Mouse (Mus musculus) gastrocnemius, adult 8-10 months (tissue): ENCODE results near the gene Brsk2. TPM values are rescaled to one million over a fixed set of nuclear protein-coding genes. Genes with fewer than 3 reads are reported as not detected.

Experiments
- DNase-seq, 2 experiments: peaks; one replicate each; pipeline ENCODE4 v3.0.0; 2022; ENCODE audit warnings: low spot score in 2 of 2
- total RNA-seq, 4 experiments: library from RNA; stranded (reverse); gene quantifications; 2 replicates each; pipeline ENCODE4 v1.2.4; 2022

The Brsk2 gene
- total RNA-seq, 4 experiments from 2014 or later: 0.10 TPM; not detected in 3

DNA sequence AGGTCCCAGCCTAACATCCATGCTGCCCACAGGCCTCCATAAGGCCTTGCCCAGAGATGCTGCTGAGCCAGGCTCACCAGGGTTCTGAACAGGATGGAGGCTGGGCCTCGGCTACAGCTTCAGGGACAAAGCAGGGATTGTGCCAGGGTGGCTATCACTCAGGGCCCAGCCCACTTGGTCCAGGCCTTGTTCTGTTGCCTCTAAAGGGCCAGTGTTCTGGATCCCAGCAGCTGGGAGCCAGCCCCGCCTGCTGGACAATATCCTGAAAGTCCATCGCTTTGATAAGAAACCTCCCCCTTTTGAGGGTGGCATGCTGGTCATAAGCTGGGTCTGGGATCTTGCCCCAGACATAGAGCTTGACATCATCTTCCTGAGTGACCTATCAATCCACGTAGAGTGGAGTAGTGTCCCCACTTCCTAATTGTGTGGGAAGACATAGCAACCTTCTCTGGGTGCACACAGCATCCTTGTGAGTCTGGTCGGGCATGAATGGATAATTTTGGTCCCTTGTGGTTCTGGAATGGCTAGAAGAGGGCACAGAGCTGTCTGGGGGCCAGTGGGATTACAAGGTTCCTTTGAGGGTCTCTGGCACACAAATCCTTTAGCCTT lies 6.1 kb downstream of the Brsk2 start:
- DNase-seq: no peak

DNA sequence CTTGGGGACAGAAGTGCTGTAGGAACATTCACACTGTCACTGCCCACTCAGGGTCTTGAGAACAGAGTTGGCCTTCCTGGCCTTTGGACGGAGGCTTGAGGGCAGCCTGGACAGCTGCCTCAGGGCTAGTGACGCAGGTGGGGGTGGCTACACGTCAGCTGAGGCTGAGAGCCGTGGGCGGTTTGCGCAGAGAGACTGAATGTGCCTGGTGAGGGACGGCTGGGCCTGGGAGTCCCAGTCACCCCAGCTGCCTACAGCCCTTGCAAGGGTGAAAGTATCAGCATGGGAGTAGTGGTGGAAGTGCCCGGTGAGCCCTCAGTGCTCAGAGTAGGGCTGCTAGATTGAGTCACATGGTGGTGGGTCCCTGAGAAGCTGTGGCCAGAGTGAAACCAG lies 6.6 kb downstream of the Brsk2 start:
- DNase-seq: no peak

DNA sequence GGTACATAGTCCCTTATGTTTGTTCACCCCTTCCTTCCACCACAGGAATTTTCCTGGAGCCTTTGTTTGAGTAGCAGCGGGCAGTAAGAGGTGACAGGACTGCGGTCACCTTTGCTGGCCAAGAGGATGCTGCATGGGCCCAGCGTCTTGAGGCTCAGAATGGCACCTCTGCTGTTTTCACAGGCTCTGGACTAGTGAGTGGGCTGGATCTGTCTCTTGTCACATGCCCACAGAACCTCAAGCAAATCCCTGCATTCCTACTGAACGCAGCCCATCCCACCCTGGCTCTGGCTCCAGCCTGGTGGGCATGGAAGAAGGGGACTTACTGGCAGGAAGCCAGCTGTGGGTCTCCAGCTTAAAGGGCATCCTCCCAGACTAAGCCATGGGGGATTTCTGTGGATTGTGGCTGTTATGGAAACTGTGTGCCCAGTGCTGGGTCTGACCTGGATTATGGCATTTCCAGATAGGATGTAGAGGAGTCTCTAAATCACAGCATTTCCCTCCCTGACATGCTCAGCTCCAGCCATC lies 8.0 kb downstream of the Brsk2 start:
- no peak for DNase-seq

DNA sequence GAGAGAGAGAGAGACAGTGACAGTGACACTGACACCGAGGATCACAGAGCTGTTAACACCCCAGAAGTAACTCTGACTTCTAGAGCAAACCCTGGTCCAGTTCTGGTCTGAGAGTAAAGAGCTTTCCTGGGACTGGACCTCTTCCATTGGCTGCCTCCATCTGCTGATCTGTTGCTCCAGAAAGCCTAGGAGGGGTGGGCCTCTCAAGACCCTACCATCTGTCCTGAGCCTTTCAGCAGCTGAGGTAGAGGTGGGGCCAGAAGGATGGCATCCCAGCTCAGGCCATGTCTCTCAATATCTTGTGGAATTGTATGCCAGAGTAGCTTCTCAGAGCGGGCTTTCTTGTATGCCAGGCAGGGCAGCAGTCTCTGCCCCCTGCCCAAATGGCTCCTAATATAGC lies 8.7 kb downstream of the Brsk2 start:
- no peak for DNase-seq

DNA sequence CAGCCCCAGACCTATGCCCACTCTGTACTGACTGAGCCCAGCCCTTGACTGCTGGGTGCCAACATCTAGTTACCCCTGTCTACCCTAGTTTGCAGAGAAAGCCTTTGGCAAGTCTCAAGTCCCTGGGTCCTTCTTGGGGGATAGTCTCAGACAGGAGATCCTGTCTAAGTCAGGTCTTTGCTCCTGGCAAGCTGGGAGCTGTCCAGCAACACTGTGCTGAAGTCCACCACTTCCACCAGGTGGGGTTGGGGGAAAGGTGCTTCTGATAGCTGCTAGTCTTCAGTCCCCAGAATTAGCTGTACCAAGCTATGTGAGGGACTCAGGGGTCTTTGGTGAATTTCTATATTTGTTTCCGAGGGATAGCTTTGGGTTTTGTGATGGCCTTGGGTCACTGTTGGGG lies 9.6 kb downstream of the Brsk2 start:
- no peak for DNase-seq

DNA sequence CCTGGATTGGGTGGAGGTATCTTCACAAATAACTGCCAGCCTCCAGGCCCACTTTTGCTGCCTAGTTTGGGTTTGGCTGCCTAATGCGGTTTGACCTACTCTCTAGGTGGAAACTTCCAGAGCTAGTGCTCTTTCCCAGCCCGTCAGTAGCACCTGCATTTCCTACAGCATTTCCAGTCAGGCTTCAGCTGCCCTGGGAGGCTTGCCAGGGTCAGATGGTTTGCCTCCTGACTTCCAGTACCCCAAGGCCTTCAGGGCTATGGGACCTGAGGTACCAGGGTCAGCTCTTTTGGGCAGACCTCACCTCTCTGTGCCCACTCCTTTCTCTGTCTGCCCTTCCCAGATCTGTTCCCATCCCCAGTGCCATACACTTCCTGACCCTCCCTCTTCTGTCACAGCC lies 11.4 kb downstream of the Brsk2 start:
- no peak for DNase-seq

DNA sequence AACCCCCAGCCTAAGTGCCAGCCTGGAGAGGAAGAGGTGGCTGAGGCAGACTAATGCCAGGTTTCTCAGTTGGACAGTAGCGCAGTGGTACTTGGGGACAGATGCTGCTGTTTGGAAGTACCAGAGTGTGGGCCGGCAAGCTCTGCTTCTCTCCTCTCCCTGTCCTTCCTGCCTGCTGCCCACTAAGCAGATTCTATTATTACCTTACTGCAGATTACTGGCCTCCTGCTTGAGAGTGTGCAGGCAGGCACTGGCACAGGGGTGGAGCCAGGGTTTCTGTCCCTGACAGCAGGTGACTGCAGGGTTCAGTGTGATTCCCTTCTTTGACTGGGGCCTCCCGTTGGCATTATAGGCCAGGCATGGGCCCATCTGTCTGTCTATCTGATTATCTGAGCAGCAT lies 11.9 kb downstream of the Brsk2 start:
- no peak for DNase-seq

DNA sequence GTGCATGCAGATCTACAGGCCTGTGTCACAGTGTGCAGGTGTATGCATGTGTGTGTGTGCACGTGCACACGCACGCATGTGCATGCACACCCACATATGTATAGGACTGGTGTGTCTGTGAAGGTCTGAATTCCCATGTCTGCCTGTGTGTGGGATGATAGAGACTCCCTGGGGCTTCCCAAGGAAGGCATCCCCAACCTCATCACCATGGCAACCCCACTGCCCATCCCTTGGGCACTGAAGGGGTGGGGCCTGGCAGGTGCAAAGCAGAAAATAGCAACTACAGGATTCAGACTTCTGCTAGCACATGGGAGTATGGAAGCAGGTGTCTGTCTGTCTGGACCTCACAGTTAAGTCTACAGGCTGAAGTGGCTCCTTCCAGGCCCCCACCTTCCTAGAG lies 13.0 kb downstream of the Brsk2 start:
- no peak for DNase-seq

DNA sequence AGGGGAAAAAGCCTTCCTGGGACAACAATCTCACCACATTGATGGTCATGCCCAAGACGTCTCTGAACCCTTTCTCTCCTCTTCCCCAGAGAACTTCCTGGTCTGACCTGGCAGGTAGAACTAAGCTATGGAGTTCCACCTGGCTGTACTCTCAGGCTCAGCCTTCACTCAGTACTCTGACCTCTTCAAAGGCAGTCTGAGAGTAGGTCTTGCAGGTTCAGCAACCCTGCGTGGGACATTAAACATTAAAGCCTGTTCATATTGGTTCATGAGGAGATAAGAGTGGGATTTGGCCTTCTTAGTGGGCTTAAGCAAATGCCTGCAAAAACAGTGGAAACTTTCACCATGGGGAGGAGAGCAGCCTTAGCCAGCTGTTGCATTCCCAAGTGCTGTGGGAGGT lies 16.7 kb downstream of the Brsk2 start:
- DNase-seq: no peak

DNA sequence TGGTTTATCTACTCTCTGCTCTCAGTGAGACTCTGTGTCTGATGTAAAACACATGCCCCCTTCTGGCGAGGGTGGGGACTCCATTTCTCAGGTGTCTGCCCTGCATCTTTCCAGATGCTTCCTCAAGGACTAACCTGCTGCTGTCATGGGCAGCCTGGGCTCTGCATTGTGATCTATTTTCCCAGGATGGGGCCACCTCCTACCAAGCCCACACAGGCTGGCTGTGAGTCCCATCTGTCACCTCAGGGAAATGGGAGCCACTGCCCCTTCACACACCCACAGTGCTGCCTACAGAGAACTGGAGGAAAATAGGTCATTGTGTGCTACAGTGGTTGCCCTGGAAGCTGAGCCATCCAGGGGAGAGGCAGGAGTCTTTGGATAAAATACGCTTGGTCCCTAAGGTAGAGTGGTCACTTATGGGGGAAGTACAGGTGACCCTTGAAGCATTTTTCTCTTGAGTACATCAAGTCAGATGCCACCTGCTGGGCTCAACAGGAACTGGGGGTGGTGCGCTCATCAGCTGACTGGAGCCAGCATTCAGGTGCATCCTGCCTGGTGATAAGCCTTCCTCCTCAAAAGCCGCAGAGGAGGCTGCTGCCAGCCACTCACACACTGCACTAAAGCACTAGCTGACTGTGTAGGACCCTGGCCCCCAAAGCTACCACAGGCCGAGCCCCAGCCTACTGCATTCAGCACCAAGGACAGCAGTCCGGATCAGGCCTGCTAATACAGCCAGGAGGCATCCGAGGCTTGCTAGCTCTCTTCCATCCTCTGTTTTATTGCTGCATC lies 23.5 kb downstream of the Brsk2 start:
- DNase-seq: no peak

DNA sequence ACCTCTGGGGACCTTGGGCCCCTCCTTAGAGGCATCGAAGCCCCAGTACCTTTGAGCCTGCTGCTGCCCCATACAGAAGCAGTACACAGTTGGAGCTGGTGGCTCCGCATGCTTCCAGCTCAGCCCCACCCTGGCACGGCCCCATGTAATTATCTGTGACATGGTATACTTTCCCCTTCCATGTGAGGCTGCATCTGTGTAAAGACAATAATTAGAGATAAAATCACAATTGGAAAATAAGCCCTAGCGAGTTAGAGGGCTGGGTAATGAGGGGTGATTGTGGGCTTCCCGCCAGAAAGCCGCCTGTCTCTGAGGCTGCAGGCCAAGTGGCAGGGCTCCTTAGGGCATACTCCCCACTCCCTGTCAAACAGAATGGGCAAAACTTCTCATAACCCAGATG lies 28.5 kb downstream of the Brsk2 start:
- DNase-seq: no peak

DNA sequence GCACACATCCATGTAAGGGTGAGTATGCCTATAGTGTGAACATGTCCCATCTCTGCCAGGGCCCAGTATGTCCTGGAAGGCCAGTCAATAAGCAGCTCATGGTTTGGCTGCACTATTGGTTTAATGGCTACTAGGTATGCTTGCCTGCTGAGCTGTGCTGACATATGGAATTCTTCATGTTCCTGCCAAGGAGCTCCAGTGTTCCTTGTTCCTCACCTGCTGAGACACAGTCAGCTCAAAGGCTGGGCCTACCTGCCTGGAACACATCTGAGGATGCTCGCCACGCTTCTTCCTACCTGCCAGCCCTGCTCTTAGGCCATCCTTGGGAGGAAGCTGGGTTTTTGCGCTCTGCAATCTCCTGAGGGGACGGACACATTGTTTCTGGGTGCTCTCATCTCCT lies 29.7 kb downstream of the Brsk2 start:
- no peak for DNase-seq

DNA sequence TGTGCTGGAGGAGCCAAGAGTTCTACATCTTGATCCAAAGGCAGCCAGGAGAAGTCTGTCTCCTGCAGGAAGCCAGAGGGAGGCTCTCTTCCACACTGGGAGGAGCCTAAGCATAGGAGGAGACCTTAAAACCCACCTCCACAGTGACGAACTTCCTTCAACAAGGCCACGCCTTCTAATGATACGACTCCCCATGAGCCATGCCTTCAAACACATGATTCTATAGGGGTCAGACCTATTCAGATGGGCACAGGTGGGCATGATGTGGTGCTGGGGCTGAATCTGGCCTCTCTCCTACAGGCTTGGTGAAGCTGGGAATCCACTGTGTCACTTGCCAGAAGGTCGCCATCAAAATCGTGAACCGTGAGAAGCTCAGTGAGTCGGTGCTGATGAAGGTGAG lies 31.7 kb downstream of the Brsk2 start:
- no peak for DNase-seq

DNA sequence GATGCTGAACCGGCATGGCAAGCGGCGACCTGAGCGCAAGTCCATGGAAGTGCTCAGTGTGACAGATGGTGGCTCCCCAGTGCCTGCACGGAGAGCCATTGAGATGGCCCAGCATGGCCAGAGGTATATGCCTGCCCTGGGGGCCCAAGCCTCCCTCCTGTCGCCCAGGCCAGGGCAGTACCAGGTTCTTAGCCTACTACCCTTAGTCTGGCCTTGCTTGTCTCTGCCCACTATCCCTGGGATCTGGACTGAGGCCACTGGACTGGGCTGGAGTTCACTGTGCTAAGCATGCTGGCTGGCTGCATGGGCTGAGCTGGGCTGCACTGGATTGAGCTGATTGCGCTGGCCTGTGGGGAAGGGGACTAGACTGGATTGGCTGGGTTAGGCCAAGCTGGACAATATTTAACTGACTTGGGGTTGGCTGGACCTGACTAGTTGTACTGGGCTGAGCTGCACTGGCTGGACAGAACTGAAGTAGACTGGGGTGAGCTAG lies 38.8 kb downstream of the Brsk2 start:
- no peak for DNase-seq

DNA sequence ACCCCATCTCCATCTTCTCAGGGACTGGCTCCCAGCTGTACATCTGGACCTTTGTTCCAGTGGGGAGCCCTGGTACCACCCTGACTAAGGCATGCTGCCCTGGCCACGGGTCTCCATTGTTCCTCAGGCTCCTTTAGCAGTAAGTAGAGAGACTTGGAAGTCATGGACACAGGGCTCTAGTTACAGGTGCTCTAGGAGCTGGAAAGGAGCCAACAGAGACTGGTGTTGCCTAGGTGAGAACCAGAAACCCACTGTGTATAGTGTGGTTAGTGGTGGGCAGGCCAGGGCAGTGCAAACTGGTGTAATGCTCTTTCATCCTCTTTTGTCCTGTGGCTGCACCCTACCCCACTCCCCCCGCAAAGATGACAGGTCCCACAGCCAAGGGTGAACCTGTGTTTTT lies 41.6 kb downstream of the Brsk2 start:
- no peak for DNase-seq

DNA sequence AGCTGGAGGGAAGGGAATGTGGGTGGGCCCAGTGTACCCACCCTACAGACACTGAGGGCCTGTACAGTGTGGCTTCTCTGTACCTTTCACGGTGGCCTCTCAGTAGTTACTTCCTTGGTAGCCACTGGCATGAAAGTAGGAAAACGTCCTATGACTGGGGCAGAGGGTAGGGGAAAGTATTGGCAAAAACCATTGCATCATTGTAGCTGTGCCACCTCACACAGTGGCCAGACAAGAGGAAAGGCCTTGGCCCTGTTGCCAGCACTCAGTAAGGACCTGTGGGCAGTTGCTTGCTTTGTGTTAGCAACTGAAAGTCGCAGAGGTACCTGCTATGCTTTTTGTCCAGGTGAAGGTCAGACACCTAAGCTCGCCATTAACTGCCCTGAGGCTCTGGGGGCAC lies 44.6 kb downstream of the Brsk2 start:
- DNase-seq: no peak

DNA sequence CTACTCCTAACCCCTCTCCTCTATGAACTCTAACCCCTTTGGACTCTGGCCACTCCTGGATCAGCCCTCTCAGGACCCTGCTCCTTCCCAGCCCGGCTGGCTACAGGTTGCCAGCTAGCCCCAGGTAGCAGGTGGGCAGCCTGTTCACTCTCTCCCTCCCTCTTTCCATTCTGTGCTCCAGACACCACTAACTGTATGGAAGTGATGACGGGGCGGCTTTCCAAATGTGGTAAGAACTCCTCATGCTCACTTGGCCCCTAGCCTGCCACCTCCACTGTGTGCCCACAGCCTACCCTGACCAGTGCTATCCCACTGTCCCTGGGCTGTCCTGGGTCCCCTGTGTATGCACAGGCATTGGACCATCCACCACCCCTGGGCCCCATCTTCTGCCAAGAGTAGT lies 51.1 kb downstream of the Brsk2 start:
- no peak for DNase-seq

DNA sequence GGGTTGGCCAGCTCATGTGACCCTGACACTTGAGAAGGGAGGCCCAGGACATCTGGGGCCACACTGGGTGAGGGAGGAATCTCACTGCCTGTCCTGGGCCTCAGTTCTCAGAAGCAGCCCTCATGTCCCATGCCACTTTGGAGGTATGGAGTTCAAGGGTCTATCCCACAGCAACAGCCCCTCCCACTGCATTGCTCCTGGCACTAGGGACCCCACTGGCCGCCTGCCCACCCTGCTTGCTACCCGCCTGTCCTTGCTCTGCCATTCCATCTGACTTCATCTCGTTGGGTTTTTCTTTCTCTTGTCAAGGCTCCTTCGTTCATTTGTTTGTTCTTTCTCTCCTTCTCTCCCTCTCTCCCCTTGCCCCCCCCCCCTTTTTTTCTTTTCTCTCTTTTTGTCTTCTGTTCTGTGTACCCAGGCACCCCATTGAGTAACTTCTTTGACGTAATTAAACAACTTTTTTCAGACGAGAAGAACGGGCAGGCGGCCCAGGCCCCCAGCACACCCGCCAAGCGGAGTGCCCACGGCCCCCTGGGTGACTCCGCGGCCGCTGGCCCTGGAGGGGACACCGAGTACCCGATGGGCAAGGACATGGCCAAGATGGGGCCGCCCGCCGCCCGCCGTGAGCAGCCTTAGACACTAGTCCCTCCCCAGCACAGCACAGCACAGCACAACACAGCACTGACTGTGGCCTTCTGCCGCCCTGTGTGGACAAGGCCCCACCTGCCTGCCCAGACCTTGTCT lies 52.2 kb downstream of the Brsk2 start:
- DNase-seq: no peak

DNA sequence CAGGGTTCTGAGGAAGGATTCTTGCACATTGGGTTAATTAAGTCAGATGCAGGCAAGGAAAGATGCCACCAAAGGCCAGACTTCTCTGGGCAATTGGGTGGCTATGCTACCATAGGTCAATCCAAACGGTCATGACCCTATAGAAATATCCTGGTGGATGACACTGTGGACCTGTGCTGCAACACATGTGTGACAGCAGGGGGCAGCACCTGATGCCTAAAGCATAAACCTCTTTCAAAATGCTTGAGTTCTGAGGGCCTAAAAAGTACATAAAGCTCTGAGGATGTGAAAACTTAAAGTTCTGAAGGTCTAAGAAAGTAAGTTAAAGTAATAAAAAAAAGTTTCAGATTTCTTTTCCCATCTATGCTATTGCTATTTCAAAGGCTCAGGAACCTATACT lies 67.0 kb downstream of the Brsk2 start:
- no peak for DNase-seq

DNA sequence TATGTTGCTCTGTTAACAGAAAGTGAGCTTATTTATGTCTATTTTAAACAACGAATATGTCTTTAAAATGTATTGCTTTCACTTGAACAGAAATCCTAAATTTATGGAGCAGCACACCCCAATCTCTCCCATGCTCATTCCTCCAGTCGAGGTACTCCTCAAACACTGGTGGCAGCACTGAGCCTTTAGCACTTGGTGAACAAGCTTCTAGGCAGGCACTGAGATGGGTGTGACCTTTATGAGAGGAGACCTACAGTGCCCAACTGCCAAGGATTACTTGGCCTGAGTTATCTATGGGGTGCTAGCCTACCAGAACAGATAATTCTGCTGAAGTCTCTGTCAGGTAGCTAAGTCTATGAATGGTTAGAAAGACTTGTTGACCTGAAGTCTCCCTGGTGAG lies 70.1 kb downstream of the Brsk2 start:
- no peak for DNase-seq

DNA sequence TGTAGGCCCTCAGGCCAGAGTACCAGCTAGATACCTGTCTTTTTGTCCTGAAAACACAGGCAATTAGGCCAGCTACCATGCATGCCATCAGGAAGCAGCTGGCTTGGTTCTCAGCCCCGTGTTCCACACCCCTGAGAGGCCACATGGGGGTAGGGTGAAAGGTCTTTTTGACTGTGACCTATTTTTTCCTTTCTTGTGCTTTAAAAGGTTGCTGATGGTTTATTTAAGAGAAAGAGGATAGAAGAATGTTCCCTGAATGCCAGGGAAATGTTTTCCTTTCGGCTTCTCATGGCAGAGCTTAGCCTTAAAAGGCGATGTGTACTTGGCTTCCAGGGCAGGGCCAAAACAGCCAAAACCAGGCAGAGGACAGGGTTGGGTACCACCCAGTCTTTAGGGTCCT lies 71.3 kb downstream of the Brsk2 start:
- no peak for DNase-seq

DNA sequence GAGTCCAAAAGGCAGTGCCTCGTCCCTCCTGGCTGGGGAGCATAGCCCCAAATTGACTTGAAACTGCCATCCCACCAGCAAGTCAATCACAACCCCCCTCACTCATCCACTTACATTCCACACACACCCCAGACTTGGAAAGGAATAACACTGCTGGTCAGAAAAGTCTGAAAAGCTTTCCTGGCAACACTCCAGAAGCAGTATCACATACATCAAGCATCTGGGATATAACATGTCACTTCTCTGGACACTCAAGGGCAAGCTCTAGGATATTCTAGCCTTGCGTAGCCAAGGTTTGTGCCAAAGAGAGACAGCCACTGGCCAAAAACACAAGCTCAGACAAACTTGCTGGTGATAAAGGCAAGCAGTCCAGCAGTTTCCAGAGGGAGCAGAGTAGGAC lies 75.6 kb downstream of the Brsk2 start:
- DNase-seq: no peak
